Mouse (Mus musculus) hindbrain, embryonic 12.5 days (tissue): ENCODE data around the gene Cdk5rap2. TPM values are rescaled to one million over a fixed set of nuclear protein-coding genes. Genes with fewer than 3 reads are reported as not detected.

ENCODE experiments used
- ATAC-seq: fragments of 200-750 bp; cut with Nextera tagmentation; 2 replicates; pipeline ENCODE4 v1.8.0; 2017; ENCODE audit warnings: moderate TSS enrichment; ENCODE audit not compliant: low FRiP score
- H3K27ac ChIP-seq: fragments of 300-500 bp; sonication (generic); 2 replicates; pipeline ENCODE4 v1.5.1; 2016; ENCODE audit warnings: mild to moderate bottlenecking
- H3K27me3 ChIP-seq: fragments of 300-500 bp; sonication (generic); 2 replicates; pipeline ENCODE4 v1.6.1; 2016; ENCODE audit warnings: mild to moderate bottlenecking
- H3K36me3 ChIP-seq: fragments of 300-500 bp; sonication (generic); 2 replicates; pipeline ENCODE4 v1.6.1; 2016; ENCODE audit warnings: mild to moderate bottlenecking
- H3K4me1 ChIP-seq: fragments of 300-500 bp; sonication (generic); 2 replicates; pipeline ENCODE4 v1.6.1; 2016
- H3K4me2 ChIP-seq: fragments of 300-500 bp; sonication (generic); replicated peaks from 2 replicates; pipeline ENCODE4 v1.6.1; 2016; ENCODE audit warnings: mild to moderate bottlenecking
- H3K4me3 ChIP-seq: fragments of 300-500 bp; sonication (generic); 2 replicates; pipeline ENCODE4 v1.5.1; 2016; ENCODE audit warnings: mild to moderate bottlenecking
- H3K9ac ChIP-seq: fragments of 300-500 bp; sonication (generic); 2 replicates; pipeline ENCODE4 v1.6.1; 2016; ENCODE audit warnings: mild to moderate bottlenecking, moderate library complexity
- H3K9me3 ChIP-seq: fragments of 300-500 bp; sonication (generic); replicated peaks from 2 replicates; pipeline ENCODE4 v1.6.1; 2016; ENCODE audit warnings: mild to moderate bottlenecking
- WGBS: fragments of 180-500 bp; shearing (Covaris S2); methylation state at CpG from one replicate; pipeline ENCODE4 v1.1.7; 2016; 5-methylcytosine and 5-hydroxymethylcytosine counted together
- polyA plus RNA-seq: library from polyadenylated mRNA; unstranded; fragments of >200 nt; fragmentation: Nextera tagmentation; extraction: Ambion mirVana; gene quantifications from 2 replicates; pipeline ENCODE4 v1.2.1, GENCODE M21; 2016

Gene Cdk5rap2
- polyA plus RNA-seq, 1 experiment from 2014 or later: 24.2 TPM

DNA sequence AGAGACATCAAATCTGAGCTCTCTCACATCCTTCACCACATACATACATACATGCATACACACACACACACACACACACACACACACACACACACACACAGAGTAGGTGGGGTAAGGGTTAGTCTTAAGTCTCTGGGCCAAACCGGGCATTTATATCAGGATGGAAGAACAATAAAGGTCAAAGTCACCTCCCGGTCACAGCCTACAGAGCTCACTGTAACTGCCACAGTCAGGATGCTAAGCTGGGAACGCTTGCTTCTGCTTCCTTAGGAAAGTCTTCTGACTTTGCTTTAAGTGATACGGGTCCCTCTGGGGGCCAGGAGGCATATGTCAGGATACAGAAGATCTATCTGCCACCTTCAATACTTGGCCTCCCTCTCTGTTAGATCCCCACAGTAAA lies 75.2 kb downstream of the Cdk5rap2 start:
- Histone ChIP-seq H3K9me3 (no peaks in the 10 kb centered on the region), H3K27me3 (no peaks in the 10 kb centered on the region), H3K27ac (no peak overlapping the region), H3K36me3 (0 out of 2 replicates have a peak, but pooled peaks cover 4% of the 10 kb centered on the region), H3K9ac (no peak overlapping the region), H3K4me1 (peaks cover 6% of the 10 kb centered on the region; the same call in 1 of the 2 replicates), H3K4me2 (no peak overlapping the region), H3K4me3 (no peak overlapping the region)
- WGBS: 75% methylated on average over 4 of the region's 4 CpGs
- ATAC-seq: no peak

DNA sequence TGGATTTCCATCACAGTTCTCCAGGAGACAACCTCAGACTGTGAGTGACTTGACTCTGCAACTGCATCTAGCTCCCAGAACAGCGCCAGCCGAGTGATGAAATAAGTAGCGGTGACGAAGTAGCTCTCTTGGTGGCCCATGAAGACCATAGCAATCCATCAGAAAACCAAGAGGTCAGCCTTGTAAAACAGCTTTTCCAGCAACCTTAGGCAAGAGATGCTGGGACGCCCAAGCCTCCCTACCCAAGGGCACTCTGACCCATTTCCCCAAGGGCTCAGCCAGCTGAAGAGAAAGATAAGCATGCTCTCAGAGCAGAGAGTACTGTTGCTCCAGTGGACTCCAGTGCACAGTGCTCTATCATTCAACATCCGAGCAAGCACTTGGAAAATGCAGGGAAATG lies 77.3 kb downstream of the Cdk5rap2 start:
- no peaks in the 10 kb centered on the region for H3K9me3 ChIP-seq
- H3K9ac ChIP-seq: no peak overlapping the region
- no peak overlapping the region for H3K4me3 ChIP-seq
- H3K36me3 ChIP-seq: 0 out of 2 replicates have a peak, but pooled peaks cover 4% of the 10 kb centered on the region
- H3K4me2 ChIP-seq: no peak overlapping the region
- peaks cover 6% of the 10 kb centered on the region; the same call in 1 of the 2 replicates for H3K4me1 ChIP-seq
- 84% methylated on average over 6 of the region's 6 CpGs for WGBS
- no peaks in the 10 kb centered on the region for H3K27me3 ChIP-seq
- H3K27ac ChIP-seq: no peak overlapping the region
- ATAC-seq: no peak

GRCm38 (mm10) chr4:70332576-70332975 lies 77.7 kb downstream of the Cdk5rap2 start:
- H3K27ac ChIP-seq: no peak overlapping the region
- no peak for ATAC-seq
- WGBS: 55% methylated on average over 7 of the region's 7 CpGs
- peaks cover 6% of the 10 kb centered on the region; the same call in 1 of the 2 replicates for H3K4me1 ChIP-seq
- H3K36me3 ChIP-seq: 0 out of 2 replicates have a peak, but pooled peaks cover 4% of the 10 kb centered on the region
- H3K27me3 ChIP-seq: no peaks in the 10 kb centered on the region
- no peak overlapping the region for H3K4me3 ChIP-seq
- no peaks in the 10 kb centered on the region for H3K9me3 ChIP-seq
- no peak overlapping the region for H3K4me2 ChIP-seq
- H3K9ac ChIP-seq: no peak overlapping the region

DNA sequence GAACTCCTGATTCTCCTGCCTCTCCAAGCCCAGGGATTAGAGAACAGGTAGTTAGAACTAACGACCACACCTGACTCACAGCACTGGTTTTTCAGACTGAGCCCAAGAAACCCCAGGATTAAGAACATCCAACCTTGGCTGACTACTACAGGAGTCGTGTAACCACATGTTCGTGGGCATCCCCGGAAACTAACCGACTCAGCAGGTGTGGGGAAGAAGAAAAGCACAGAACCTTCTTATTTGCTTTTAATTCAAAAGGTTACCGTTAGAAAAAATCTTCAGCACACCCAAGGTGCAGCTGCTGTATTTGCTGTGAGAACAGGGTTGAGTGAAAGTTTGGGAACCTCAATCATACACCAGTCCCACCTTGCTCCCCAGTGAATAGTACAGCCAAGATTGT lies 79.1 kb downstream of the Cdk5rap2 start:
- no peak overlapping the region for H3K4me2 ChIP-seq
- no peak overlapping the region for H3K27ac ChIP-seq
- H3K4me3 ChIP-seq: no peak overlapping the region
- no peaks in the 10 kb centered on the region for H3K27me3 ChIP-seq
- H3K4me1 ChIP-seq: peaks cover 6% of the 10 kb centered on the region; the same call in 1 of the 2 replicates
- H3K9ac ChIP-seq: no peak overlapping the region
- no peaks in the 10 kb centered on the region for H3K9me3 ChIP-seq
- 90% methylated on average over 6 of the region's 6 CpGs for WGBS
- no peak for ATAC-seq
- H3K36me3 ChIP-seq: no peaks in the 10 kb centered on the region

- Histone ChIP-seq H3K27ac (no peak overlapping the region), H3K4me2 (no peak overlapping the region), H3K4me3 (no peak overlapping the region), H3K9ac (no peak overlapping the region), H3K36me3 (no peaks in the 10 kb centered on the region), H3K27me3 (no peaks in the 10 kb centered on the region), H3K9me3 (no peaks in the 10 kb centered on the region), H3K4me1 (peaks cover 5% of the 10 kb centered on the region; the same call in 1 of the 2 replicates)
- ATAC-seq: no peak
- WGBS: 89% methylated on average over 9 of the region's 9 CpGs
These were observed 82.2 kb downstream of the Cdk5rap2 start for GRCm38 (mm10) chr4:70328033-70328432.

DNA sequence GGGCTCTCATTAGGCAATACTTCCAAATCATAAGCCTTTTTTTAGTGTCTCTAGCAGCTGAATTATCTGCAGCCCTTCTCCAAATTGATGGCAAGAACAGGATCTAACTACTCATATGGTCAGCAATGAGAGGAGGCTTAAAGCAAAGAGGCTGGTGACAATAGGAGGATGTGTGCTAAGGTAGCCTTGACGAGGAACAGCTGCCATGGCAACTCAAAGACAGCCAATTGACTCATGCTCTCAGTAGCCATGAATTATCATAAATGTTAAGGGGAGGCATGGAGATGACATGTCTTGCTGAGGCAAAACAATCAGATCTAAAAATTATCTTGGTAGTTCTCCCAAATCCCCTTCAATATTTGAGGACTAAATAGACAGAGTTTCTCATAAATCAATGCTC lies 82.8 kb downstream of the Cdk5rap2 start:
- Histone ChIP-seq H3K9me3 (no peaks in the 10 kb centered on the region), H3K27ac (no peak overlapping the region), H3K36me3 (no peaks in the 10 kb centered on the region), H3K4me1 (no peaks in the 10 kb centered on the region), H3K4me2 (no peak overlapping the region), H3K9ac (no peak overlapping the region), H3K27me3 (no peaks in the 10 kb centered on the region), H3K4me3 (no peak overlapping the region)
- no peak for ATAC-seq
- 52% methylated on average over 1 of the region's 1 CpGs for WGBS

DNA sequence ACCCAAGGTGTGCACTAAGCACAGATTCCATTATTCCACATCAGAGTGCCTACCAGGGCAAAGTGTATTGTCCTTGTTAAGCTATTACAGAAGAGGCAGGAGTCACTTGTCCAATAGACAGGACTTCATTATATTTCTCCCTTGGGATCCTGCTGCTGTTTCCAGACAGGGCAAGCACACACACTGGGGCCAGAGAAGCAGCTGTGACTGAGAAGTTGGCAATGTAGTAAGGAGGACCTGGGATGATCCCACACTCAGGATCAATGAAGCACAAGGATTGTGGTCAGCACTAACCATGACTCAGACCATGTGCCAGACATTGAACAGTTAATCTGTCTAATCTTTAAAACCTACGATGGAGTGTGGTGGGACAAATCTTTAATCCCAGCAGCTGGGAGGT lies 88.7 kb downstream of the Cdk5rap2 start:
- Histone ChIP-seq H3K9ac (no peak overlapping the region), H3K4me3 (no peak overlapping the region), H3K4me1 (peaks cover 3% of the 10 kb centered on the region; the same call in 1 of the 2 replicates), H3K27ac (no peak overlapping the region), H3K36me3 (peaks cover 5% of the 10 kb centered on the region), H3K27me3 (no peaks in the 10 kb centered on the region), H3K9me3 (no peaks in the 10 kb centered on the region), H3K4me2 (no peak overlapping the region)
- no peak for ATAC-seq
- 86% methylated on average over 1 of the region's 1 CpGs for WGBS

DNA sequence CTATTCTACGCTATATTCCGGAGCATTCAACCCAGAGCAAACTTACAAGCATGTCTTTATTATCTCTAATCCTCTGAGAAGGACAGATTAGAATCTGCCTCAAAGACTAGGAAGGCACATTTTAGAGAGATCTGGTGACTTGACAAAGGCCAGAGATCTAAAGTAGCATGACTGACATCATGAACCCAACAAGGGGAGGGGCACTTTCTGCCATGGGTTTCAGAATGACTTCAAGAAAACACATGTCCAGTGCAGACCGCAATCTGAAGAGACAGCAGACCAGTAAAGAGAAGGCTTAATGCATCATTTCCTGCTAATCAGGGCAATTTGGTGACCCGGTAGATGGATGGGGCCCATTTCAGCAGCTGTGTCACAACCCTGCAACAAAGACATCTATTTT lies 98.1 kb downstream of the Cdk5rap2 start:
- no peak overlapping the region for H3K9ac ChIP-seq
- no peak for ATAC-seq
- H3K27ac ChIP-seq: no peak overlapping the region
- no peak overlapping the region for H3K4me3 ChIP-seq
- H3K36me3 ChIP-seq: peaks cover 22% of the 10 kb centered on the region
- no peaks in the 10 kb centered on the region for H3K9me3 ChIP-seq
- no peaks in the 10 kb centered on the region for H3K27me3 ChIP-seq
- no peak overlapping the region for H3K4me2 ChIP-seq
- WGBS: 91% methylated on average over 4 of the region's 4 CpGs
- peaks cover 3% of the 10 kb centered on the region; the same call in 1 of the 2 replicates for H3K4me1 ChIP-seq

DNA sequence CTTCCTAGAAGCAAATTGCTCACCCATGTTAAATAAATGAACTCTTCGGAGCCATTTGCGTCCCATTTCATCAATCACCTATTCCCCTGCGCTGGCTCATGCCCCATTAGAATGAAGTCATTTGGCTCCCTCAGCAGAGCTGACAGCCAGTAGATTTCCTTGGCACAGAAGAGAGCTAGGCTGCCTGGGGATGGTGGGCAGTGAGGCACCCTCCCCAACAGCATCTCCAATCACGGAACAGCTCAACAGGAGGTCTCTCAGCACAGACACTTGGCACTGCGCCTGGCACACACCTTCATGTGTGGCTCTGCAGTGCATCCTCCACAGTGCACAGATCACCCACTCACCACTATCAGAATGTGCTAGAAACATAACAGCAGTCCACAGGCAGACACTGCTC lies 98.7 kb downstream of the Cdk5rap2 start:
- Histone ChIP-seq H3K4me1 (peaks cover 3% of the 10 kb centered on the region; the same call in 1 of the 2 replicates), H3K27me3 (no peaks in the 10 kb centered on the region), H3K27ac (0 out of 2 replicates have a peak overlapping the region, but pooled peaks have one; percentile 19), H3K9ac (no peak overlapping the region), H3K4me2 (no peak overlapping the region), H3K9me3 (no peaks in the 10 kb centered on the region), H3K36me3 (peaks cover 16% of the 10 kb centered on the region), H3K4me3 (no peak overlapping the region)
- ATAC-seq: peak; percentile 46; the same call in 1 of the 2 replicates
- 69% methylated on average over 5 of the region's 5 CpGs for WGBS

DNA sequence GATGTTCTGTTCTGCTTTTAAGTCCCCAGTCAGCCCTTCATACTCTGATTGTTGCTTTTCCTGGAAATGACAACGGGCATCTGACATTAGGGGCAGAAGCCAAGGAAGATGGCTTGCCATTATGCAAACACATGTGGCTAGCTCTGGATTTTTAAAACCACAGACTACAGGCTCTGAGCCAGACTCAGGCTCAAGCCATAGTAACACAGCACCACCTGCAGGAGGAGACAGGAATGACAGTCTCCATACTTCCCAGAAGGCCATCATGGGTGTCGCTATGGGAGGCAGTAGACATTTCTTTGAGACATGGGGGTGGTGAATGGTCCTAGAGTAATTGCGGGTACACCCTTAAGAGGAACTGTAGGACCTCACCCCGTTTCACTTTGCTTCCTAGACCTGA lies 103.0 kb downstream of the Cdk5rap2 start:
- Histone ChIP-seq H3K9me3 (no peaks in the 10 kb centered on the region), H3K27ac (no peak overlapping the region), H3K36me3 (peaks cover 9% of the 10 kb centered on the region; the same call in 1 of the 2 replicates), H3K9ac (no peak overlapping the region), H3K4me3 (no peak overlapping the region), H3K4me1 (peaks cover 3% of the 10 kb centered on the region; the same call in 1 of the 2 replicates), H3K4me2 (no peak overlapping the region), H3K27me3 (no peaks in the 10 kb centered on the region)
- 71% methylated on average over 4 of the region's 4 CpGs for WGBS
- peak; percentile 32 for ATAC-seq

DNA sequence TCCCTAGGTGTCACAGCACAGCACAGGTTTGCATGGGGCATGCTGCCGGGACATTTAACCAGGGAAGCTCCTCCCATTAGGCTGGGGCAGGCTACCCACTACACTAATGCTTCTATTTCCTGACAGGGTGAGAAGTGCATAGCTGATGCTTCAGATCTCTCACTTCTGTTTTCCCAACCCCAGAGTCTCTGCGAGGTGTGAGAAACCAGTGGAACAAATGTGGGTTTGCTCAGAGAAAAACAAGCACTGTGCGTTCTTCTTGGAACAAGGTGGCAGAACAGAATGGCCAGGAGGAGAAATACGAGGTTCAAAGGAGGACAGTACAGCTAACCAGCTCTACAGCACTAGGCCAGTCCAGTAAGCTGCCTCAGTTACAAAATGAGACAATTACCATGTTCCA lies 106.4 kb downstream of the Cdk5rap2 start:
- H3K36me3 ChIP-seq: peaks cover 35% of the 10 kb centered on the region
- H3K4me1 ChIP-seq: no peaks in the 10 kb centered on the region
- H3K9me3 ChIP-seq: no peaks in the 10 kb centered on the region
- H3K4me2 ChIP-seq: no peak overlapping the region
- H3K27ac ChIP-seq: no peak overlapping the region
- ATAC-seq: no peak
- no peaks in the 10 kb centered on the region for H3K27me3 ChIP-seq
- no peak overlapping the region for H3K9ac ChIP-seq
- H3K4me3 ChIP-seq: no peak overlapping the region
- 84% methylated on average over 4 of the region's 4 CpGs for WGBS

GRCm38 (mm10) chr4:70301187-70301586 lies 109.1 kb downstream of the Cdk5rap2 start:
- ATAC-seq: no peak
- Histone ChIP-seq H3K27ac (no peak overlapping the region), H3K9ac (no peak overlapping the region), H3K4me3 (no peak overlapping the region), H3K27me3 (no peaks in the 10 kb centered on the region), H3K4me1 (no peaks in the 10 kb centered on the region), H3K9me3 (no peaks in the 10 kb centered on the region), H3K36me3 (peaks cover 47% of the 10 kb centered on the region), H3K4me2 (no peak overlapping the region)
- WGBS: 88% methylated on average over 9 of the region's 9 CpGs

- H3K4me2 ChIP-seq: no peak overlapping the region
- peaks cover 22% of the 10 kb centered on the region; the same call in 1 of the 2 replicates for H3K36me3 ChIP-seq
- 96% methylated on average over 6 of the region's 6 CpGs for WGBS
- no peaks in the 10 kb centered on the region for H3K9me3 ChIP-seq
- no peaks in the 10 kb centered on the region for H3K4me1 ChIP-seq
- H3K27me3 ChIP-seq: no peaks in the 10 kb centered on the region
- no peak overlapping the region for H3K4me3 ChIP-seq
- ATAC-seq: no peak
- H3K9ac ChIP-seq: no peak overlapping the region
- no peak overlapping the region for H3K27ac ChIP-seq
These were observed 120.9 kb downstream of the Cdk5rap2 start for GRCm38 (mm10) chr4:70289361-70289760.
